Mouse (Mus musculus) liver, embryonic 11.5 days (tissue): ENCODE data around the gene Emcn. TPM values are rescaled to one million over a fixed set of nuclear protein-coding genes. Genes with fewer than 3 reads are reported as not detected.

Experiments used
- ATAC-seq: fragments of 200-750 bp; cut with Nextera tagmentation; replicated peaks from 2 replicates; pipeline ENCODE4 v1.8.0; 2017; ENCODE audit warnings: moderate number of reproducible peaks, mild to moderate bottlenecking, moderate TSS enrichment, moderate library complexity; ENCODE audit not compliant: low FRiP score
- DNase-seq: peaks from one replicate; pipeline ENCODE4 v3.0.0-alpha.2; 2017; ENCODE audit warnings: low spot score
- H3K27ac ChIP-seq: fragments of 300-500 bp; sonication (generic); 2 replicates; pipeline ENCODE4 v1.5.1; 2014; ENCODE audit warnings: mild to moderate bottlenecking, low read depth, low read length, control low read depth
- H3K27me3 ChIP-seq: fragments of 300-500 bp; sonication (generic); replicated peaks from 2 replicates; pipeline ENCODE4 v1.6.1; 2014; ENCODE audit warnings: low read length, mixed read lengths; ENCODE audit not compliant: control insufficient read depth, insufficient read depth
- H3K36me3 ChIP-seq: fragments of 300-500 bp; sonication (generic); 2 replicates; pipeline ENCODE4 v1.6.1; 2014; ENCODE audit warnings: mild to moderate bottlenecking, low read length, moderate library complexity, mixed read lengths; ENCODE audit not compliant: control insufficient read depth, insufficient read depth
- H3K4me1 ChIP-seq: fragments of 300-500 bp; sonication (generic); replicated peaks from 2 replicates; pipeline ENCODE4 v1.6.1; 2014; ENCODE audit warnings: low read length, mixed read lengths; ENCODE audit not compliant: control insufficient read depth, insufficient read depth
- H3K4me2 ChIP-seq: fragments of 300-500 bp; sonication (generic); 2 replicates; pipeline ENCODE4 v1.6.1; 2014; ENCODE audit warnings: mild to moderate bottlenecking, control low read depth, moderate library complexity
- H3K4me3 ChIP-seq: fragments of 300-500 bp; sonication (generic); 2 replicates; pipeline ENCODE4 v1.5.1; 2014; ENCODE audit warnings: low read depth, low read length, control low read depth
- H3K9ac ChIP-seq: fragments of 300-500 bp; sonication (generic); 2 replicates; pipeline ENCODE4 v1.6.1; 2014; ENCODE audit warnings: low read depth, low read length, control low read depth
- H3K9me3 ChIP-seq: fragments of 300-500 bp; sonication (generic); 2 replicates; pipeline ENCODE4 v1.6.1; 2016; ENCODE audit warnings: low read length, inconsistent platforms, mixed read lengths; ENCODE audit not compliant: control insufficient read depth
- WGBS: fragments of 180-500 bp; shearing (Covaris S2); extraction: QIAGEN DNeasy Blood & Tissue Kit; methylation state at CpG from one replicate; pipeline ENCODE4 v1.1.7; 2014; 5-methylcytosine and 5-hydroxymethylcytosine counted together
- polyA plus RNA-seq: library from polyadenylated mRNA; unstranded; fragments of >200 nt; fragmentation: Nextera tagmentation; extraction: Ambion mirVana; gene quantifications from 2 replicates; pipeline ENCODE4 v1.2.1, GENCODE M21; 2014

Emcn gene
- polyA plus RNA-seq, 1 experiment from 2014 or later, result 11.6 TPM

GRCm38 (mm10) chr3:137356697-137357096 lies 15.8 kb downstream of the Emcn start:
- DNase-seq (no peak), ATAC-seq (no peak)
- Histone ChIP-seq H3K4me3 (no peak overlapping the region), H3K4me1 (no peaks in the 10 kb centered on the region), H3K9ac (no peak overlapping the region), H3K9me3 (no peaks in the 10 kb centered on the region), H3K27ac (no peak overlapping the region), H3K4me2 (no peak overlapping the region), H3K27me3 (no peaks in the 10 kb centered on the region), H3K36me3 (no peaks in the 10 kb centered on the region)
- 69% methylated on average over 4 of the region's 4 CpGs for WGBS

DNA sequence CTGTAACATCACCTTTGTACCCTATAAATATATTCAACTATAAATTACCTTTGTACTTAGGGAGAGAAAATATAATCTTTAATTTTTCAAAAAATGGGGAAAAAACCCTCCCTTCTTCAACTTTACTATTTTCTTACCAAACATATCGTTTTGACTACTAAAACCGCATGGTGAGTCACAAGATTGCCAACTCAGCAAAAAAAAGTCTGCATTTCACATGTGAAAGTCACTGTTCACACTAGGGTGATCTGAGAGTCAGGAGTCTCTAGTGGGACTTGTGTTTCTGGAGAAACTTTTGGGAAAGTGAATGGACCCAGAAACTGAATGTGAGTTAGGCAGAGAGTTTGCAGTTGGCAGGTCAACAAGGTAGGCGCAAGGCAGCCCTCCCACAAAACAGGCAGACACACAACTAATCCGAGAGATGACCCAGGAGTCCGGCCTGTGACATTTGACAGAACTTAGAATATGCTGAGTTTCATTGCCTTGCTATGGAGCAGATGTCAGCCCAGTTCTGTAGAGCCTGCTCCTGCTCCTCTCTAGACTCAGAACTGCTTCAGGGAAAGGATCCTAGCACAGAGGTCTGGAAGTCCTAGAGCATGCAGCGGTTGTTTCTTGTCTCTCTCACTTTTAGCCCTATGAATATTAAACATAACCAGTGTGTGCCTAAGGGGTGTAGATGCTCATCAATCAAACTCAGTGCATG lies 26.4 kb downstream of the Emcn start:
- Histone ChIP-seq H3K27ac (no peak overlapping the region), H3K4me1 (no peaks in the 10 kb centered on the region), H3K4me3 (no peak overlapping the region), H3K4me2 (no peak overlapping the region), H3K27me3 (no peaks in the 10 kb centered on the region), H3K9ac (no peak overlapping the region), H3K9me3 (no peaks in the 10 kb centered on the region), H3K36me3 (no peaks in the 10 kb centered on the region)
- 83% methylated on average over 6 of the region's 6 CpGs for WGBS
- no peak for ATAC-seq
- DNase-seq, result no peak

GRCm38 (mm10) chr3:137367826-137368325 lies 27.0 kb downstream of the Emcn start:
- Histone ChIP-seq H3K9me3 (no peaks in the 10 kb centered on the region), H3K27me3 (no peaks in the 10 kb centered on the region), H3K4me1 (no peaks in the 10 kb centered on the region), H3K36me3 (no peaks in the 10 kb centered on the region), H3K27ac (no peak overlapping the region), H3K4me3 (no peak overlapping the region), H3K9ac (no peak overlapping the region), H3K4me2 (no peak overlapping the region)
- DNase-seq (no peak), ATAC-seq (no peak)
- WGBS, result 76% methylated on average over 3 of the region's 3 CpGs

DNA sequence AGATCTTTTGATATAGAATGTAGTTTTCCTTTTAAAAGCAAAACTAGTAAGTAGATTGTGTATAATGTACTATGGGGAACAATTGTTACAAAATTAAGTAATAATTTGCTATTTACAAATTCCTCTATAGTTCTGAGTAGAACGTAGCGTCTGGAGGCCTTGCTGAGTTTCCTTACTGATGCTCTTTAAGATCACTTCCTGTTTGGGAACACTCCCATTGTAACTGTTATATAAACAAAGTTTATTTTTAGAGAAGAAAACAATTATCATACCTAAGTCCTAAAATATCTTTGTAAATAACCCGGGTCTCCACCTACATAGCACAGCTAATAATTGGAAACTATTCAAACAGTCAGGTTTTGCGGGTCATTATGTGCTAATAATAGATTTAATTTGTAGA lies 32.0 kb downstream of the Emcn start:
- H3K27me3 ChIP-seq, result no peaks in the 10 kb centered on the region
- no peak for DNase-seq
- ATAC-seq, result no peak
- H3K27ac ChIP-seq, result no peak overlapping the region
- no peaks in the 10 kb centered on the region for H3K9me3 ChIP-seq
- no peak overlapping the region for H3K4me3 ChIP-seq
- H3K4me2 ChIP-seq, result no peak overlapping the region
- H3K4me1 ChIP-seq, result no peaks in the 10 kb centered on the region
- 79% methylated on average over 4 of the region's 4 CpGs for WGBS
- no peaks in the 10 kb centered on the region for H3K36me3 ChIP-seq
- no peak overlapping the region for H3K9ac ChIP-seq

- Histone ChIP-seq H3K36me3 (no peaks in the 10 kb centered on the region), H3K4me1 (no peaks in the 10 kb centered on the region), H3K27me3 (no peaks in the 10 kb centered on the region), H3K27ac (no peak overlapping the region), H3K9ac (no peak overlapping the region), H3K4me2 (no peak overlapping the region), H3K4me3 (no peak overlapping the region), H3K9me3 (no peaks in the 10 kb centered on the region)
- WGBS, result 69% methylated on average over 2 of the region's 2 CpGs
- DNase-seq, result no peak
- no peak for ATAC-seq
Observed at GRCm38 (mm10) chr3:137382311-137382710, 41.4 kb downstream of the Emcn start.

DNA sequence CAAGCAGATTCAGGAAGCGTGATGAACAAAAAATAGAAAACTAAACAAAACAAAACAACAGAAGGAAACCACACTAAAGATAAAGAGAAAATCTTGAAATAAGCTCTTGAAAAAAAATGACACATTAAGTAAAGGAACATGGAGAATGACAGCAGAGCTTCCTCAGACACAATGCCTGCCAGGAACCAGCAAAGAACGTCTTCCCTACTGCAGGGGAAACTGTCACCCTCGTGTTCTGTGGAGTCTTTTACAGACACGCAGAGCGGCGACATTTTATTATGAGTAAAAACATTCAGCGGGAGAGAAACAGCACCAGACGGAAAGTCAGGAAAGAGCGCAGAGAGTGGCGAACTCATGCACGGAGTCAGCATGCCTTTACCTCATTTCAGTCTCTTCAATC lies 54.7 kb downstream of the Emcn start:
- no peaks in the 10 kb centered on the region for H3K27me3 ChIP-seq
- H3K4me1 ChIP-seq, result no peaks in the 10 kb centered on the region
- no peaks in the 10 kb centered on the region for H3K9me3 ChIP-seq
- no peak overlapping the region for H3K9ac ChIP-seq
- 77% methylated on average over 11 of the region's 11 CpGs for WGBS
- H3K27ac ChIP-seq, result no peak overlapping the region
- DNase-seq (no peak), ATAC-seq (no peak)
- H3K36me3 ChIP-seq, result no peaks in the 10 kb centered on the region
- no peak overlapping the region for H3K4me3 ChIP-seq
- no peak overlapping the region for H3K4me2 ChIP-seq

GRCm38 (mm10) chr3:137415451-137416086 lies 74.7 kb downstream of the Emcn start:
- H3K36me3 ChIP-seq, result no peaks in the 10 kb centered on the region
- DNase-seq (no peak), ATAC-seq (no peak)
- no peak overlapping the region for H3K4me3 ChIP-seq
- H3K4me1 ChIP-seq, result no peaks in the 10 kb centered on the region
- H3K9me3 ChIP-seq, result no peaks in the 10 kb centered on the region
- WGBS, result 73% methylated on average over 5 of the region's 5 CpGs
- H3K9ac ChIP-seq, result no peak overlapping the region
- no peaks in the 10 kb centered on the region for H3K27me3 ChIP-seq
- H3K4me2 ChIP-seq, result no peak overlapping the region
- no peak overlapping the region for H3K27ac ChIP-seq

GRCm38 (mm10) chr3:137418636-137419035 lies 77.8 kb downstream of the Emcn start:
- no peak overlapping the region for H3K27ac ChIP-seq
- no peaks in the 10 kb centered on the region for H3K36me3 ChIP-seq
- H3K4me3 ChIP-seq, result no peak overlapping the region
- H3K27me3 ChIP-seq, result no peaks in the 10 kb centered on the region
- DNase-seq, result no peak
- H3K4me2 ChIP-seq, result no peak overlapping the region
- whole genome bisulfite sequencing, result 58% methylated on average over 4 of the region's 4 CpGs
- no peak for ATAC-seq
- no peaks in the 10 kb centered on the region for H3K9me3 ChIP-seq
- no peaks in the 10 kb centered on the region for H3K4me1 ChIP-seq
- no peak overlapping the region for H3K9ac ChIP-seq

- ATAC-seq (no peak), DNase-seq (no peak)
- Histone ChIP-seq H3K27ac (no peak overlapping the region), H3K36me3 (no peaks in the 10 kb centered on the region), H3K4me3 (no peak overlapping the region), H3K9ac (no peak overlapping the region), H3K4me2 (no peak overlapping the region), H3K4me1 (no peaks in the 10 kb centered on the region), H3K27me3 (no peaks in the 10 kb centered on the region), H3K9me3 (no peaks in the 10 kb centered on the region)
- WGBS, result 90% methylated on average over 6 of the region's 6 CpGs
Observed at GRCm38 (mm10) chr3:137429516-137429915, 88.6 kb downstream of the Emcn start.
